Mouse (Mus musculus): ENCODE measurements around the gene Gng7.

Gene Gng7

GRCm38 (mm10) chr10:80899591-80900317 is 115.0 kb downstream of the Gng7 start:
- DNase-seq (ENCODE audit: low spot score), result no peak

- DNase-seq (ENCODE audit: low spot score), result no peak
Observed at GRCm38 (mm10) chr10:80899074-80899473, 115.7 kb downstream of the Gng7 start.

Data from urinary bladder, postnatal 10 days (tissue).